Mouse (Mus musculus) CH12F3 (cell line): Measurements from ENCODE around the gene Atp5l.
"Not testable (repeated sequence)": the region's sequence is repeated elsewhere in the genome, so short reads cannot be mapped to it uniquely, and the experiment has no call there.

Source experiments
- in situ Hi-C: fragments of 300-500 bp; cut with MboI; formaldehyde crosslinking; loops from 2 replicates; pipeline ENCODE4 v1.14.3; 2020; ENCODE audit warnings: low sequenced_read_pairs

Atp5l gene

DNA sequence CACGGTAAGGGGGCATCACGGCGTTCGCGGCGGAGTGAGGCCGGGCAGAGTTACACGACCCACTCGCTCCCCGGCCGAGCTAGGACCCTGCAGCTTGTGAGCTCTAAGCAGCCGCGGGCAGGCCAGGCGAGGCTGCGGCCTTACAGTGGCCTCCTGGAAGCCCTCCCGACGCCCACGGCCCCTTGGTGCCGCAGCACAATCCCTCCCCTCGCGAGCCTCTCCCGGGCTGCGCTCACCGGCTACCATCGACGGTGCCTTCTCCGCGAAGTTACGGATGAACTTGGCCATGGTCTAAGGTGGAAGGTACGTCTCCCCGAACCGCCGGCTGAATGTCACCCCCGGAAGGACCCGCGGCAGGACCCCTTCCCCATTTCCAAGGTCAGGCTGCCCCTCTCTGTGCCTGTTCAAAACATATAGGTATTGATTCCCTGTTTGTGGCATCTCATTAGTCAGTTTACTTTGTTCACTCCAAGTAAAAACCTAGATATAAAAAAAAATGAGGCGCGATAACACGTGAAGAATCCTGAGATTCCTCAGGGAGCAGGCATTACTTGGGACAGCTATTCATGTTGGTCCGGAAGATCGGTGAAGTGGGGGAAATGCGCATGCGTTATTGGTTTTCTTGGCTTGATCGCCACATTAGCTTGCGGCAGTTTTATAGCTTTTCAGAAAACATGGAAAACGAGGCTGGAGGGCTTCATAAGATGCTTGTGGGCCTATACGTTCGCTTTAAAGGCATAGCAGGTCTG lies at the start of gene Atp5l:
Gene Atp5l (minus strand): TSS at position 369 of the 749 bp plus-strand sequence.
- in situ Hi-C loops, result no loop called here

GRCm38 (mm10) chr9:44969450-44969849 lies 48.9 kb upstream of the Atp5l start:
- in situ Hi-C loops, result no loop called here

- in situ Hi-C loops, result not testable (repeated sequence)
Observed at GRCm38 (mm10) chr9:44967763-44968162, 47.2 kb upstream of the Atp5l start.

- in situ Hi-C loops, result no loop called here
Observed at GRCm38 (mm10) chr9:44966815-44967242, 46.3 kb upstream of the Atp5l start.

DNA sequence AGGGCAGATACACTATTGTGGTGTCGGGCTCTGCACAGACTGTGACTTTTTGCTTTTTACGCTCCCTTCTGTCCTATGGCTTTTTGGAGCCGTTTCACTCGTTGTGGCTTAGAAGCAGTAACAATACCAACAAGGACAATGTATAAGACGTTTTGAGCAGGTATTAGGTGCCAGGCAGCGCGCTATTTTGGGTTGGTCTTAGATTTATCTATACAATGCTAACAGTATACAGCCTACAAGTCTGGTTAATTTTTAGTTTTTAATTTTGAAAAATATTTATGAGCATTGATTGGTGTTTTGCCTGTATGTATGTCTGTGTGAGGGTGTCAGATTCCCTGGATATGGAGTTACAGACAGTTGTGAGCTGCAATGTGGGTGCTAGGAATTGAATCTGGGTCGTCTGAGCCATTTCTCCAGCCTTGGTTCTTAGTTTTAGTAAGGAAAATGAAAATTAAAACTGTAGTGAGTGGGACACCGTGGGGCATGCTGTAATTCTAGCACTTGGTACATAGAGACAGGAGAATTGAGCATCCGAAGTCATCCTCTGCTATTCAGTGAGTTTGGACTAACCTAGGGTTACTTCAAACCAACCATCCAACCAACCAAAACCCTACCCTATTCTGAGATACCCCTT lies 45.4 kb upstream of the Atp5l start:
- in situ Hi-C loops, result no loop called here

DNA sequence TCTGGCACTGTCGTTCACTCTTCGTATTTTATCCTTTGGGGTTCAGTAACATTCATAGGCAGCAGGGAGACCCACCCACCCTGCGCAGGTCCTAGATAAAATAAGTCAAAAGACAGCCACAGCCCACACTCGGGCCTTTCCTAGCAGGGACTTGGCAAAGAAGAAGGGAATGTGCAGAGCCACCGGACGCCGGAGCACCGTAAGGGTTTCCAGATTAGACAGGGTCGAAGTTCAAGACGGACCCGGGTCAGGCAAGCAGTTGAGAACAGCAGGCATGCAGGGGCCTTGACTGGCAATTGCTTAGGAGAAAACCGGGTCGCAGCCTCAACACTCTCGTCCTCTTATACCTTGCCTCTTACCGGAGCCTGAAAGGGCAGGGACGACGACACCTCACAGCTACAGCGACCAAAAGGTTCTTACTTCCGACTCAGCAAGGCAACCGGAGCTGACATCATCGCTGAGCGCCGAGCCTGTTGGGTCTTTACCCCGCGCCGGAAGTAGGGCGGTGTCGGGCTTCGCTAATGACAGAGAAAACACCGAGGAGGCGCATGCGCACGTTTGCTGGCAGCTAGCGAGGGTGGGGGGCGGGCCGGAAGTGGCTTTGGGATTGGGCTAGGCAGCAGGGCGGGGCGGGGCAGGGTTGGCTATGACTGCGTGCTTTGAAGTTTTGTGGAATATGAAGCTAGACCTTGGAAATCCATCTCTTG lies 44.7 kb upstream of the Atp5l start, which contains the start of gene Ube4a:
Gene Ube4a (minus strand): TSS at position 475 of the 707 bp plus-strand sequence.
- in situ Hi-C loops, result no loop called here

- in situ Hi-C loops, result no loop called here
Observed at GRCm38 (mm10) chr9:44954432-44954831, 33.9 kb upstream of the Atp5l start.

DNA sequence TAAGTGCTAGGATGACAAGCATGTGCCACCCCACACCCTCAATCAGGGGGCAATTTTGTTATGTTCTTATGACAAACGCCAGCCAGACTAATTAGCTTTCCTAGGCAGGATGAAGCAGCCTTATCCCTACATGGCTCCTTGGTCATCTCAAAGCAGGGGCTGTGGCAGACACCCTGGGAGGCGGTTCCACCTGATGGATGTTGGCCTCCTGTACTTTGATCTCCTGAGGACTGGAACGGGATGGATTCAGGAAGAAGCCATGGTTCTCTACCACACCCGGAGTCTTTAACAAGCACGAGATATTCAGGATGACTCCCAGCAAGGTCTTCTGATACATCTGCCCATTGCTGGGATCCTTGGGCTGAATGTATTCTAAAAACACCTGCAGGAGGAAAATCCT lies 27.3 kb upstream of the Atp5l start:
- in situ Hi-C loops, result no loop called here

GRCm38 (mm10) chr9:44946185-44946695 lies 25.7 kb upstream of the Atp5l start:
- in situ Hi-C loops, result no loop called here

- in situ Hi-C loops, result no loop called here
Observed at GRCm38 (mm10) chr9:44942421-44942820, 21.9 kb upstream of the Atp5l start.

- in situ Hi-C loops, result no loop called here
Observed at GRCm38 (mm10) chr9:44941756-44942155, 21.2 kb upstream of the Atp5l start.

DNA sequence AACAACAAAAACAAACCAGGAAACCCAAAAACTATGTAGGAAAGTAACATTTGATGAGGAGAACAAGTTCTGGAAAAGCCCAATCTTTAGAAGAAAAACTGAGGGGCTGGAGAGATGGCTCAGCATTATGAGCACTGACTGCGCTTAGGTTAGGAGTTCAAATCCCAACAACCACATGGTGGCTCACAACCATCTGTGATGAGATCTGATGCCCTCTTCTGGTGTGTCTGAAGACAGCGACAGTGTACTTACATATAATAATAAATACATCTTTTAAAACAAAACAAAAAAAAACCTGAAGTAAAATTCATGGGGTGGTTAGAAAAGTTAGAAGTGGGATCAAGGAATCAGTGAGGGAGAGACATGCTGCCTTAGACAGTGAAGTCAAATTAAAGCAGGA lies 1.0 kb upstream of the Atp5l start:
- in situ Hi-C loops, result no loop called here

GRCm38 (mm10) chr9:44921123-44921468 lies 554 bp upstream of the Atp5l start:
- in situ Hi-C loops, result no loop called here

- in situ Hi-C loops, result no loop called here
Observed at GRCm38 (mm10) chr9:44919606-44920005, 936 bp downstream of the Atp5l start.

- in situ Hi-C loops, result no loop called here
Observed at GRCm38 (mm10) chr9:44916196-44916595, 4.3 kb downstream of the Atp5l start.

DNA sequence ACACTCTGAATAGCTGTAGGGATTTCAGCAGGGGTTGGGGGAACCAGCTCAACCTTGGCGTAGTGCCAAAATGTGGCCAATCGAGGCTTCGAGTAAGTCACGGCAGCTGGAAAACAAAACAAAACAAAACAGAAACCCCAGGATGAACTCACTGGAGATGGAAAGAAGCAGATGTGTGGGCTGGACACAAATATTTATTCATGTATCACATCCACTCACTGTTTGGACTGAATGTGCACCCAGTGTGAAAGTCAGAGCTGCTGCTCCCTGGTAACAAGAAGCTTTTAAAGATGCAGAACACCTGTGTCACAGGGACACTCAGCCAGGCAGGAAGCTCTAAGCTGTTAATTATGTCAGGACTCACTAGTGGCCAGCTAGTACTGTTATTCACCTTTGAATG lies 5.8 kb downstream of the Atp5l start:
- in situ Hi-C loops, result no loop called here

- in situ Hi-C loops, result no loop called here
Observed at GRCm38 (mm10) chr9:44911365-44911764, 9.2 kb downstream of the Atp5l start.

GRCm38 (mm10) chr9:44905620-44906019 lies 14.9 kb downstream of the Atp5l start:
- in situ Hi-C loops, result no loop called here

DNA sequence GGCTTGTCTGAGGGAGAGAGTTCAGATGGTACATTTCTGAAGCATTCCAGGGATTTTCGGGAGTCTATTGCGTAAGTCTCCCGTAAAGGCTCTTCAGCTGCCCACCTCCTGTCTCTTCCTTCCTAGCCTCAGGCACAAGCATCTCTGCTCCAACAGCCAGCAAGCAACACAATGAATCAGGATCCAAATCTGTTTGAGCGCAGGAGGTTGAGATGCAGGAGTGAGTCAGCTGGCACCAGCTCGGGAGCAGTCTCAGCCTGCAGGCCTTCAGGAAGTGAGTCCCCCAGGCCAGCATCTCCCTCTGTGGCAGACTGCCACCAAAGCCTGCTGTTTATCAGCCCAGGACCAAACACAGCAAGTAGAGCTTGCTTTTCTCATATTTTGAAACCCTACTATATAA lies 15.6 kb downstream of the Atp5l start:
- in situ Hi-C loops, result no loop called here

DNA sequence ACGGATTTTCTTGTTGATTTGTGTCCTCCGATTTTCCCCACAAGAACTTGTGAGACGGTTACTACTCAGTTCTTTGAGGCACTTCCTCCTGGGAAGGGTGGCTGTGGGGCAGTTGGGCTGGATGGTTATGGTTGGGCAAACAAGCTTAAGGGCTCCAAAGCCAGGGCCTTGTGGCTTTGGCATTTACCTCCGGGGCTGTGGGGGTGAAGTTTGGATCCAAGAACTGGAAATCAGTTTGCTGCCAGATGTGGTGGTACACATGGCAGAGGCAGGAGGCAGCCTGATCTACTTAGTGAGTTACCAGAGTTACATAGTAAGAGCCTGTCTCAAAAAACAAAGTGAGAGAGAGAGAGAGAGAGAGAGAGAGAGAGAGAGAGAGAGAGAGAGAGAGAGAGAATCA lies 16.7 kb downstream of the Atp5l start:
- in situ Hi-C loops, result no loop called here

DNA sequence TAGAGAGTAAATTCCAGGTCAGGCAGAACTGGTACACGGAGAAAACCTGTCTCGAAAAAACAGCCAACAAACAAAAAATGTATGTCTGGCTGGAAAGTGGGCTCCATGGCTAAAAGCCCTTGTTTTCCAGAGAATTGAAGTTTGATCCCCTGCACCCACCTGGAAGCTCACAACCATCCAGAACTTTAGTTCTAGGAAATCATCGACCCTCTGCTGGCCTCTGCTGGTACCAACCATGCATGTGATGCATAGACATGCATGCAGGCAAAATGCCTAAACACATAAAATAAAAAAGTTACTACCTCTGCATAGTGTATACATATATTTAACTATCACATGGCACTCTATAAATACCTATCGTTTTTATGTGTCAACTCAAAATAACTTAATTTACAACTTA lies 20.1 kb downstream of the Atp5l start:
- in situ Hi-C loops, result no loop called here

- in situ Hi-C loops, result no loop called here
Observed at GRCm38 (mm10) chr9:44899716-44900115, 20.8 kb downstream of the Atp5l start.
